Mouse (Mus musculus): ENCODE measurements around the gene Hdac10. TPM values are rescaled to one million over a fixed set of nuclear protein-coding genes. Genes with fewer than 3 reads are reported as not detected.

Hdac10 gene
- polyA plus RNA-seq, 1 experiment from 2014 or later = 3.9 TPM

DNA sequence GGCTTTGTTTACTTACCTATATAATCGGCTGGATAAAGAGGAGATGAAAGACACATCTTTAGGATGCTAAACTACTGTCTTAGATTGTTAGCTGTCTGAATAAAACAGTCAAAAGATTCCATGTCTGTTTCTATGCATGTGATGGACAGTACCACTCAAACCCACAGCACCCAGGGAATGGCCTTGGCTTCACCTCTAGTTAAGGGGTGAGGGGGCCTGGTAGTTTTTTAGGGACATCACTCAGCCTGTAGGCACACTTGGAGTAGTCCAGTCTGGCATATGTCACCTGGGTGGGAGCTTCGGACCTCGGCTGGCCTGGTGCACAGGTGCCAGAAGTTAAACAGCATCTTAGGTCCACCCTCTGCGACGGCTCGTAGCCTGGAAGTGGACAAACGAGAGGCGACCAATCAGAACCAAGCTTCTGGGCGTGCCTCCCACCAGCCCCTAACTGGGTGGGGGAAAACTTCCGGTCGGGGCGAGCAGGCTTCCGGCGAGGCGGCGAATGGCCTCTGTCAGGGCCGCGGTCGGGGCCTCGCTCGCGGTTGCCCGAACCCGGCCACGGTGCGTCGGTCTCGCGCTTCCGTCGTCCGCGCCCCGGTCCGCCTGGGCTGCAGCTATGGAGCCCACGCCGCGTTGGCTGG, 39.8 kb downstream of the Hdac10 start, which contains the start of gene Selenoo:
Gene Selenoo, plus strand, starts transcription at position 478 of the 641 bp plus-strand sequence.
- Histone ChIP-seq H3K79me2 (ENCODE audit: inconsistent target) (peaks cover 11% of the 10 kb centered on the region; the same call in 1 of the 2 replicates), H3K36me3 (ENCODE audit: inconsistent target) (peaks cover 41% of the 10 kb centered on the region), H3K27ac (no peak within 1 kb of the TSS), H3K4me3 (ENCODE audit: inconsistent target) (peak within 1 kb of the TSS; percentile 45)
- 1% methylated on average over 38 of the region's 38 CpGs for WGBS (ENCODE audit: missing documents)

DNA sequence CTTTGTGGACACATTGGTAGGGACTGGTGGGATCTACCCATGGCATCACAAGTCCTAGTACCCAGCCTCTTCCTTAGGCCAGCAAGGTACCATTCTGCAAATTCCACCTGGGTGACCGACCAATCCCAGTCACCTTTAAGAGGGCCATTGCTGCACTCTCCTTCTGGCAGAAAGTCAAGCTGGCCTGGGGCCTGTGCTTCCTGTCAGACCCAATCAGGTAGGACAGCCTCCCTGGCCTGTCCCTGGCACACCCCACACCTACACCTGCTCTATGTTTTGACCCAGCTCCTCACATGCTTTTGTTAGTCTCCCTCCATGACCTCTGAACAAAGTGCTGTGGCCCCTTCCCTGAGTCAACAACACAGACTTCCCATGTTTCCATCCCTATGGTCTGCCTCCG, 43.7 kb downstream of the Hdac10 start:
- H3K4me3 ChIP-seq (ENCODE audit: inconsistent target) = no peak overlapping the region
- 95% methylated on average over 2 of the region's 2 CpGs for WGBS (ENCODE audit: missing documents)
- no peak overlapping the region for H3K27ac ChIP-seq
- H3K36me3 ChIP-seq (ENCODE audit: inconsistent target) = peaks cover 50% of the 10 kb centered on the region
- H3K79me2 ChIP-seq (ENCODE audit: inconsistent target) = peaks cover 23% of the 10 kb centered on the region

DNA sequence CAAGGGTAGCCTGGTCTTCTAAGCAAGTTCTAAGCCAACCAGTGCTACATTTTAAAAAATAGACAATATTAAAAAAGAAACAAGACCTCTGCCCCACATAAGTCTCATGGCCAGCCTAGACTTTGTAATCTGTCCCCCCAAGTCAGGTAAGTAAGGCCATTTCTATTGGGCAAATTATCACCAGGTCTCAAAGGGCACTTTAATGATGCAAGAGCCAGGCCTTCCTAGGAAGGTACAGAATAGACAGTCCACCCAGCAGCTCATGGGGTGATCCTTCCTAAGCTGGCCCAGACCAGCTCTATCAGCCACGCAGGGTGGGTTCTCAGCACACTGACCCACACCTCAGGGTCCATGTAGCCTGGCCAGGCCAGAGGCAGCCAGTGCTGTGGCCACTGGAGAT, 44.6 kb downstream of the Hdac10 start:
- H3K4me3 ChIP-seq (ENCODE audit: inconsistent target) = no peak overlapping the region
- peaks cover 50% of the 10 kb centered on the region for H3K36me3 ChIP-seq (ENCODE audit: inconsistent target)
- H3K79me2 ChIP-seq (ENCODE audit: inconsistent target) = peaks cover 29% of the 10 kb centered on the region
- no peak overlapping the region for H3K27ac ChIP-seq
- WGBS (ENCODE audit: missing documents) = 100% methylated on average over 1 of the region's 1 CpGs

DNA sequence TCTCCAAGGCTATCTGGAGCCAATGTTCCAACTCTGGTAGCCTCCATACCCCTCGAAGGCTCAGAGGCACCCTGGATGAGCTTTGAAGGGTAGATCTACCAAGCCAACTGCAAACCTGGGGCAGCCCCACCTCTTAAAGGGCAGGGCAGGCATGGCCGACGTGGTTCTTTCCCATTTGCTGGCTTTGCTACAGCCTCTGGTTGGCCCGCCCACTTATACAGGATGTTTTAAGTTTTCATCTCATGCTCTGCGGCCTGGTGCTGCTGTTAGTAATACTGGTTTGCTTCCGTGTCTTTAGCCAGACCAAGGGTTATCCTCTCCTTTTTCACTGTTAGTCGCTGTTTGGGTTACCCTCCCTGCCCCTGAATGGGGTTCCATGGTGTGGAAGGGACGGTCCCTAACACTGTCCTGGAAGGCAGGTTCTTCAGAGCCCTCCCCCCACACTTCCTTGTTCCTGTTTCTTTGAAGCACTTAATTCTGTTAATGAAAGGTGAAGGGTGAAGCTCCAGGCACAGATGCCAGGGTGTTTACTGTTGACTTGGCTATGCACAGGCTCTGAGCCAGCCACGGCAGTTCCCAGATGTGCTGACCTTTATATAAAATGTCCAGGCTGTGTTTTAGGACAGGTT, 50.2 kb downstream of the Hdac10 start:
- H3K27ac ChIP-seq = peak overlapping the region; percentile 69
- H3K36me3 ChIP-seq (ENCODE audit: inconsistent target) = peaks cover 18% of the 10 kb centered on the region
- WGBS (ENCODE audit: missing documents) = 3% methylated on average over 9 of the region's 9 CpGs
- H3K79me2 ChIP-seq (ENCODE audit: inconsistent target) = peaks cover 58% of the 10 kb centered on the region
- peak overlapping the region; percentile 89 for H3K4me3 ChIP-seq (ENCODE audit: inconsistent target)

DNA sequence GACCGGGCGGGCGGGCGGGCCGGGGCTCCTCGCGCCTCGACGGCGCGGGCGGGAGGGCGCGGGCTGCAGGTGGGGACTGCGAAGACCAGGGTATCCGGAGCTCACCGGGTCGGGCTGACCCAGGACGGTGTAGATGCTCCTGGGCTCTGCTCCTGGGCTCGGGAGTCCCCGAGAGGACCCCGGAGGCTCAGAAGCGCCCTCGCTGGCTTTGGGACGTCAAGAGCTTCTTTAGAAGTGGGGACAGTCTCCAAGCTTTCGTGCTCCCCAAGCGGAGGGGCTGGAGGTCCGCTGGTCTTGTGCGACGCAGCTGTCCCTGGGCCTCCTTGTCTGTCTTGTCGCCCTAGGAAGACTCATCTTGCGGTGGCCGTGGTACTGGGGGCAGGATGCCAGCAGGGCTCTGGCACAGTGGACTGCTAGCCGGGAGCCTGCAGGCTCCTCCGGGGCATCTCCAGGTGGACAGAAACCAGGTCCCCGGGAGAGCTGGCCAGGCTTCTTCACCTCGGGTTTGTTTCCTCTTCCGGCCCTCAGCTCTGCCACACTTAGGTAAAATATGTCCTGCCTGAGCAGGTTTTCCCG, 52.3 kb downstream of the Hdac10 start:
- H3K4me3 ChIP-seq (ENCODE audit: inconsistent target) = peak overlapping the region; percentile 89
- under 1% methylated on average over 35 of the region's 39 CpGs for WGBS (ENCODE audit: missing documents)
- no peaks in the 10 kb centered on the region; the same call in 1 of the 2 replicates for H3K36me3 ChIP-seq (ENCODE audit: inconsistent target)
- peaks cover 52% of the 10 kb centered on the region for H3K79me2 ChIP-seq (ENCODE audit: inconsistent target)
- peak overlapping the region; percentile 69 for H3K27ac ChIP-seq

DNA sequence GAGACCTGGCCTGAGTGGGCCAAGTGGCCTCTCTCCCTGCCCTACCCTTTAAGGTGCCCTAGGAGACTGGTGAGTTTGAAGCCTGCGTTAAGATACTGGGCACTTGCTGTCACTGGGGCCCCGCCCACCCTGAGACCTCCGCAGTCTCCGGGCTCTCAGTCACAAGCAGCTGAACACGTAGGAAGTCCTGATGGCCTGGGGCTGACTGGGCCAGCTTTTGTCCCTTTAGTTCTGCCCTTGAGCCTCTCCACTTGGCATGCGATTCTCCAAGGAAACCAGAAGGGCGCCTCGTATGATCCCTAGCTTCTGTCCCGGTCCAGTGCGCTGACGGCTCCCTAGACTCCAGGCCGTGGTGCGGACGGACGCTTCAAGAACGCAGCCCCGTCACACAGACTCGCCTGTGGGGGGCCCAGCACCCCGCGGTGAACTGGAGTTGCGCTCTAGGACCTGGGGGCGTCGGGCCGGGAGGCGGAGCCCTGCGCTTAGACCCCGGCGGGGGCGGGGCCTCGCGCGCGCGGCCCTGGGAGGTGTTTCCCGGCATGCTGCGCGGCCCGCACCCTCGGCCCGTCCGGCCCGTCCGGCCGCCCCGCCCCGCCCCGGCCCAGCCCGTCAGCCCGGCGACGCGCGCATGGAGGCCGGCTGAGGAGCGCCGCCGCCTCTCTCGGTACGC, 52.9 kb downstream of the Hdac10 start:
- Histone ChIP-seq H3K27ac (peak overlapping the region; percentile 70), H3K36me3 (ENCODE audit: inconsistent target) (no peaks in the 10 kb centered on the region)

DNA sequence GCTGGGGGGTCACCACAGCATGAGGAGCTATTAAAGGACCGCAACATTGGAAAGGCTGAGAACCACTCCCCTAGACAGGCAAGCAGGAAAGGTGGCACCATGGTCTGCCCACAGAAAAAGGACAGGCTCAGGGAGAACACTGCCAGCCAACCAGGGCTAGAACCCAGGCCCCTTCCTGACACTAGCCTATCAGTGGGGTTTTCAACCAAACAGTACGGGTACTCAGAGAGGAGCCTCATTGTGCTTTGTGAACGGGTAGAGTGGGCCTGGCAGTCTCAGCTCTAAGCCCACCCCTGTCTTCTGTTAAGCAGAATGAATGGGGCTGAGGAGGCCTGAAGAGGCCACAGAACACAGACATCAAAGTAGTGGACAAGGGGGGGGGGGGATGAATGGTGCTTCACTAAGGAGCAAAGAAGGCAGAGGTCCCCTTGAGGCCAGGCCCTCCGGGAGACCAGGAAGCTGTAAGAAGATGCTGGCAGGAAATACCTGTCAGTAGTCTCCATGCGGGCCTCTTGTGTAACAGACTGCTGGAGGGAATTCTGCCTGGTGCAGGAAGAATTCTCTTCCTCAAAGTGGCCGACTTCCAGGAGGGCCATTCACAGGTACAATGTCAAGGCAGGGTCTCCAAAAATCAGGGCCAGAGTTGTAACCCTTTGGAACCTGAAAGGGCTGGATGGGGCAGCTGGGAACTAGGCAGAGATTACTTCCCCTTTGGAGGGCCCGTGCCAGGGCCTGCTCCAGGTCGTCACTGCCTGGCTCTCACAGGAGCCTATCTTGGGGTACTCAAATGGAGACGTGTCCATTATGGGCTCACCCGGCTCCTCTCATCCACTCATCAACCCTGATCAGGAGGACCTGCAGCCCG, 53.7 kb downstream of the Hdac10 start, which contains the start of gene Trabd:
Gene Trabd, plus strand, starts transcription at position 512 of the 865 bp plus-strand sequence.
- H3K27ac ChIP-seq = peak within 1 kb of the TSS; percentile 70
- peak within 1 kb of the TSS; percentile 60 for H3K4me3 ChIP-seq (ENCODE audit: inconsistent target)
- H3K36me3 ChIP-seq (ENCODE audit: inconsistent target) = no peaks in the 10 kb centered on the region
- 21% methylated on average over 11 of the region's 11 CpGs for WGBS (ENCODE audit: missing documents)
- peaks cover 38% of the 10 kb centered on the region for H3K79me2 ChIP-seq (ENCODE audit: inconsistent target)

More for the DNA sequence above, 52.9 kb downstream of the Hdac10 start:
- H3K4me3 ChIP-seq (ENCODE audit: inconsistent target) = peak overlapping the region; percentile 60
- 2% methylated on average over 39 of the region's 59 CpGs for WGBS (ENCODE audit: missing documents)
- peaks cover 46% of the 10 kb centered on the region for H3K79me2 ChIP-seq (ENCODE audit: inconsistent target)

DNA sequence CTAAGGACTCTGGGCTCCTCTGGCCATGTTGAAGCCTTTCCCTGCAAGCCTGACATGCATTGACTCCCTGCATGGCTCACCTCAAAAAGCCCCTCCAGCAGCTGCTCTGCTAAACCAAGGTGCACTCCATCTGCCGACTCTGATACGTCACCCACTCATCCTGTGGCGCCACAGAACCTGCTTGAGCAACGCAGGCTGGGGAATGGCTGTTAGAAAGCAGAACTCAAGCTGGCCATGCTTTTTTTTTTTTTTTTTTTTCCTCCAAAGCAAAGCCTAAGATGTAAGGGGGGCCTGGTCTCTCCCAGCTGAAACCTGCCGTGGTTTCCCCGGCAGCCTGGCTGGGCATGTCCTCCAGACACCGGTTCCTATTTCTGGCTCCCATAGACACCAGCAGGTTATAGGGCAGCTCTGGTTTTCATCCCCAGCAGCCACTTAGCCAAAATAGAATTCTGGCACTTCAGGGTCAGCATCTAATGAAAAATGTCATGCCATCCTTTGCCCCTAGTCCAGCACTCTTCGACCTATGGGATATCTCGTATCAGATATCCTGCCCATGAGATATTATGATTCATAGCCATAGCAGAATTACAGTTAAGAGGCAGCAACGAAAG, 54.4 kb downstream of the Hdac10 start:
- Histone ChIP-seq H3K79me2 (ENCODE audit: inconsistent target) (peaks cover 31% of the 10 kb centered on the region), H3K36me3 (ENCODE audit: inconsistent target) (no peaks in the 10 kb centered on the region), H3K27ac (no peak overlapping the region), H3K4me3 (ENCODE audit: inconsistent target) (no peak overlapping the region)
- WGBS (ENCODE audit: missing documents) = 37% methylated on average over 7 of the region's 10 CpGs

Other genes with a start within 250 kb of the Hdac10 start
- not detected in 3 replicates for gene Ttll8, start 174.3 kb downstream of the Hdac10 start, polyA plus RNA-seq (2018)
- not detected in 3 replicates for gene Mlc1, start 149.7 kb downstream of the Hdac10 start, polyA plus RNA-seq (2018)
- gene Mov10l1, start 145.8 kb downstream of the Hdac10 start, polyA plus RNA-seq (2018) = not detected in 3 replicates
- not detected in 3 replicates for gene Panx2, start 69.0 kb downstream of the Hdac10 start, polyA plus RNA-seq (2018)
- 23.0 to 34.3 TPM (median 32.0 TPM) in 3 replicates for gene Trabd, start 53.6 kb downstream of the Hdac10 start, polyA plus RNA-seq (2018)
- 8.4 to 19.1 TPM (median 10.8 TPM) in 3 replicates for gene Selenoo, start 39.6 kb downstream of the Hdac10 start, polyA plus RNA-seq (2018)
- gene Tubgcp6, start 5.6 kb downstream of the Hdac10 start, polyA plus RNA-seq (2018) = 4.1 to 8.3 TPM (median 6.3 TPM) in 3 replicates
- gene Mapk12, start 12.0 kb upstream of the Hdac10 start, polyA plus RNA-seq (2018) = 0.09 TPM in 1 of 3 replicates, not detected in the others
- gene Mapk11, start 20.9 kb upstream of the Hdac10 start, polyA plus RNA-seq (2018) = 0.79 to 2.1 TPM (median 1.5 TPM) in 3 replicates
- gene Plxnb2, start 52.1 kb upstream of the Hdac10 start, polyA plus RNA-seq (2018) = 226 to 333 TPM (median 246 TPM) in 3 replicates
- gene Dennd6b, start 67.8 kb upstream of the Hdac10 start, polyA plus RNA-seq (2018) = 0.80 to 2.0 TPM (median 1.1 TPM) in 3 replicates
- 15.7 to 23.8 TPM (median 17.1 TPM) in 3 replicates for gene Ppp6r2, start 82.9 kb upstream of the Hdac10 start, polyA plus RNA-seq (2018)
- gene Sbf1, start 186.6 kb upstream of the Hdac10 start, polyA plus RNA-seq (2018) = 25.5 to 41.4 TPM (median 33.6 TPM) in 3 replicates
- not detected in 3 replicates for gene Adm2, start 194.0 kb upstream of the Hdac10 start, polyA plus RNA-seq (2018)
- gene Miox, start 205.7 kb upstream of the Hdac10 start, polyA plus RNA-seq (2018) = not detected in 3 replicates
- 19.8 to 30.4 TPM (median 23.9 TPM) in 3 replicates for gene Lmf2, start 227.0 kb upstream of the Hdac10 start, polyA plus RNA-seq (2018)
- gene Ncaph2, start 227.0 kb upstream of the Hdac10 start, polyA plus RNA-seq (2018) = 37.1 to 52.3 TPM (median 40.4 TPM) in 3 replicates
- 8.7 to 28.2 TPM (median 22.9 TPM) in 3 replicates for gene Sco2, start 245.1 kb upstream of the Hdac10 start, polyA plus RNA-seq (2018)
- gene Tymp, start 248.3 kb upstream of the Hdac10 start, polyA plus RNA-seq (2018) = 0.43 to 1.6 TPM (median 0.93 TPM) in 3 replicates

All from macrophage (primary cell).